In the genomic region with DNA sequence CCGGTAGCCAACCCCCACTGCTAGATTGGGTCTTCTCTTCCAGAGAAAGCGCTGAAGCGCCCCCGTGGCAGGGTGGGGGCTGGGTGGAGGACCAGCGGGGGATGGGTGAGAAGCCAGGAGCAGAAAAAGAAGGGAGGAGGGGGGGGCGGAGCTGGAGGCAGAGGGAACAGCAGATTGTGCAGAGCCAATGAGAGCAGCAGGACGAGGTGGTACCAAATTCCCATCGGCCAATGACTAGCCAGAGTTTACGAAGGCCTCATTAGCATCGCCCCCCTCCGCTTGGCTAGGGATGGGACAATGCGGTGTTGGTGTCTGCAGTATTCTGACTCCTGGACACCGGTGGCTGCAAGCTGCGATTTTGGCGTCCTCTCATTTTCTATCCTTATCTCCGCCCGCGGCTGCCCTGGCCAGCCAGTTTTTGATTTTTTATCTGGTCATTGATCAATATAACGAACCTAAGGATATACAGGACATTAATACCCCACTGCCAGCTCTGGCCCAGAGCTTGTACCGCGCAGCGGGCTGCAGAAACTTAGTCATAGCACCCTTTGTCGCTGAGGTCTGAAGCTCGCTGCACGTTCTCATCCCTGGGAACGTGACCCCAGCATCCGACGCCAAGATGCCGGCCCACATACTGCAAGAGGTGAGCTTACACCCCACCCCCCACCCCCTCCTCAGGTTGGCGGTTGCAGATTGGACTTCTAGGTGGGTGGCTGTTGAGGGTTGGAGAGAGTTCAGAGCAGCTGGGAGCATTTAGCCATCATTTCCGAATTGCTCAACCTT, we compare ENCODE assay signal across 8 mouse cellular contexts. TPM values are rescaled to one million over a fixed set of nuclear protein-coding genes. Genes with fewer than 3 reads are reported as not detected.
DNase-seq lines count a peak whose midpoint lies in the region; ATAC-seq and TF ChIP-seq lines count a peak whose summit lies in the region.

No protein-coding gene starts in this region.

- H3K27me3 ChIP-seq in E14TG2a.4 (ENCODE audit: insufficient read depth, low read length), result no peaks in the 10 kb centered on the region
- H3K27me3 ChIP-seq in forebrain, embryonic 11.5 days (ENCODE audit: control insufficient read depth, insufficient read depth, low read length), result no peaks in the 10 kb centered on the region
- H3K27me3 ChIP-seq in heart, embryonic 16.5 days (ENCODE audit: control insufficient read depth, insufficient read depth, low read length), result no peaks in the 10 kb centered on the region
- H3K27me3 ChIP-seq in liver, embryonic 14.5 days (ENCODE audit: control insufficient read depth, insufficient read depth, low read length), result no peaks in the 10 kb centered on the region
- H3K27me3 ChIP-seq in neural tube, embryonic 11.5 days (ENCODE audit: control insufficient read depth, insufficient read depth, low read length), result no peaks in the 10 kb centered on the region
- H3K27me3 ChIP-seq in stomach, embryonic 16.5 days (ENCODE audit: control insufficient read depth, insufficient read depth, low read length), result no peaks in the 10 kb centered on the region

- ATAC-seq in forebrain, embryonic 11.5 days (replicated peaks; ENCODE audit: low FRiP score), result peak; percentile 97
- ATAC-seq in heart, embryonic 16.5 days (replicated peaks; ENCODE audit: extremely low read depth, insufficient read depth, low FRiP score), result peak; percentile 94
- peak; percentile 92 for ATAC-seq in liver, embryonic 14.5 days (ENCODE audit: insufficient read depth)
- ATAC-seq in neural tube, embryonic 11.5 days (ENCODE audit: insufficient read depth, low FRiP score, low TSS enrichment), result peak; percentile 97
- peak; percentile 93 for ATAC-seq in stomach, embryonic 16.5 days (ENCODE audit: insufficient read depth, low FRiP score)

- peak overlapping the region; percentile 99 for H3K27ac ChIP-seq in forebrain, embryonic 11.5 days (ENCODE audit: low read depth, low read length)
- peak overlapping the region; percentile 98 for H3K27ac ChIP-seq in heart, embryonic 16.5 days (ENCODE audit: low read length)
- peak overlapping the region; percentile 59 for H3K27ac ChIP-seq in liver, embryonic 14.5 days
- H3K27ac ChIP-seq in neural tube, embryonic 11.5 days (ENCODE audit: low read depth, low read length), result peak overlapping the region; percentile 98
- peak overlapping the region; percentile 99 for H3K27ac ChIP-seq in stomach, embryonic 16.5 days (ENCODE audit: low read length)

- peak overlapping the region; percentile 98 for H3K4me3 ChIP-seq in E14TG2a.4 (replicated peaks; ENCODE audit: low read length)
- H3K4me3 ChIP-seq in forebrain, embryonic 11.5 days (ENCODE audit: low read depth, low read length), result peak overlapping the region; percentile 93
- peak overlapping the region; percentile 81 for H3K4me3 ChIP-seq in heart, embryonic 16.5 days (ENCODE audit: low read length)
- peak overlapping the region; percentile 77 to 81 for H3K4me3 ChIP-seq in liver, embryonic 14.5 days (ENCODE audit: insufficient read depth in 1 of 2, low read depth in 2 of 2, low read length in 2 of 2)
- H3K4me3 ChIP-seq in neural tube, embryonic 11.5 days (ENCODE audit: low read depth, low read length), result peak overlapping the region; percentile 68
- peak overlapping the region; percentile 93 for H3K4me3 ChIP-seq in stomach, embryonic 16.5 days (replicated peaks; ENCODE audit: low read length)

- peaks cover 43% of the 10 kb centered on the region for H3K36me3 ChIP-seq in E14TG2a.4 (ENCODE audit: insufficient read depth, low read length)
- peaks cover 15% of the 10 kb centered on the region for H3K36me3 ChIP-seq in forebrain, embryonic 11.5 days (ENCODE audit: control insufficient read depth, insufficient read depth, low read length)
- H3K36me3 ChIP-seq in heart, embryonic 16.5 days (ENCODE audit: control insufficient read depth, insufficient read depth), result peaks cover 26% of the 10 kb centered on the region
- H3K36me3 ChIP-seq in liver, embryonic 14.5 days (replicated peaks; ENCODE audit: control insufficient read depth, insufficient read depth, low read depth), result peaks cover 29% of the 10 kb centered on the region
- H3K36me3 ChIP-seq in neural tube, embryonic 11.5 days (ENCODE audit: control insufficient read depth, insufficient read depth, low read length), result peaks cover 27% of the 10 kb centered on the region
- peaks cover 13% of the 10 kb centered on the region for H3K36me3 ChIP-seq in stomach, embryonic 16.5 days (ENCODE audit: control insufficient read depth, insufficient read depth, low read length)

- no peak for TF ChIP-seq EP300 in liver, embryonic 14.5 days (IDR thresholded peaks at IDR 0.05; ENCODE audit: low read depth)

- DNase-seq in c-Kit-positive CD71-positive TER-119-negative erythroid progenitor cells, embryonic 14.5 days (ENCODE audit: low read depth), result peak; percentile 94
- peak; percentile 98 for DNase-seq in forebrain, embryonic 11.5 days (ENCODE audit: low spot score)
- DNase-seq in kidney, postnatal 36 days, result peak; percentile 86 to 88
- peak; percentile 88 to 93 (median 90) for DNase-seq in liver, embryonic 14.5 days (ENCODE audit: low read depth in 3 of 3, low spot score in 3 of 3)
- peak; percentile 95 for DNase-seq in neural tube, embryonic 11.5 days (ENCODE audit: low spot score)

- H3K9ac ChIP-seq in forebrain, embryonic 11.5 days (ENCODE audit: low read length), result peak overlapping the region; percentile 98
- peak overlapping the region; percentile 91 for H3K9ac ChIP-seq in heart, embryonic 16.5 days (ENCODE audit: low read length)
- peak overlapping the region; percentile 83 for H3K9ac ChIP-seq in liver, embryonic 14.5 days (replicated peaks)
- peak overlapping the region; percentile 93 for H3K9ac ChIP-seq in neural tube, embryonic 11.5 days (ENCODE audit: low read length)
- peak overlapping the region; percentile 98 for H3K9ac ChIP-seq in stomach, embryonic 16.5 days (ENCODE audit: low read length)

- H3K4me2 ChIP-seq in forebrain, embryonic 11.5 days (ENCODE audit: low read depth, low read length, severe bottlenecking), result peak overlapping the region; percentile 93
- peak overlapping the region; percentile 96 for H3K4me2 ChIP-seq in heart, embryonic 16.5 days (ENCODE audit: low read depth, low read length)
- H3K4me2 ChIP-seq in liver, embryonic 14.5 days (ENCODE audit: low read depth), result peak overlapping the region; percentile 89
- H3K4me2 ChIP-seq in neural tube, embryonic 11.5 days (ENCODE audit: low read depth), result peak overlapping the region; percentile 79
- H3K4me2 ChIP-seq in stomach, embryonic 16.5 days (ENCODE audit: low read depth, low read length), result peak overlapping the region; percentile 97

- H3K4me1 ChIP-seq in E14TG2a.4 (replicated peaks; ENCODE audit: low read depth, low read length), result peaks cover 77% of the 10 kb centered on the region
- H3K4me1 ChIP-seq in forebrain, embryonic 11.5 days (replicated peaks; ENCODE audit: control insufficient read depth, insufficient read depth, low read length), result peaks cover 38% of the 10 kb centered on the region
- peaks cover 52% of the 10 kb centered on the region for H3K4me1 ChIP-seq in heart, embryonic 16.5 days (ENCODE audit: control insufficient read depth, insufficient read depth, low read length)
- peaks cover 40 to 59% of the 10 kb centered on the region in 2 experiments for H3K4me1 ChIP-seq in liver, embryonic 14.5 days (replicated peaks; ENCODE audit: control insufficient read depth in 2 of 2, insufficient read depth in 2 of 2, low read length in 1 of 2)
- H3K4me1 ChIP-seq in neural tube, embryonic 11.5 days (ENCODE audit: control insufficient read depth, insufficient read depth, low read length), result peaks cover 44% of the 10 kb centered on the region
- peaks cover 37% of the 10 kb centered on the region for H3K4me1 ChIP-seq in stomach, embryonic 16.5 days (ENCODE audit: control insufficient read depth, insufficient read depth, low read length)

- H3K9me3 ChIP-seq in E14TG2a.4 (ENCODE audit: low read length), result no peaks in the 10 kb centered on the region
- no peaks in the 10 kb centered on the region for H3K9me3 ChIP-seq in forebrain, embryonic 11.5 days (ENCODE audit: control insufficient read depth, low read length)
- H3K9me3 ChIP-seq in heart, embryonic 16.5 days (replicated peaks; ENCODE audit: control insufficient read depth, low read length), result no peaks in the 10 kb centered on the region
- H3K9me3 ChIP-seq in liver, embryonic 14.5 days (ENCODE audit: control insufficient read depth, low read length), result no peaks in the 10 kb centered on the region
- H3K9me3 ChIP-seq in neural tube, embryonic 11.5 days (ENCODE audit: control insufficient read depth, low read length), result no peaks in the 10 kb centered on the region
- H3K9me3 ChIP-seq in stomach, embryonic 16.5 days (replicated peaks; ENCODE audit: control insufficient read depth, low read length), result no peaks in the 10 kb centered on the region

- no peak for TF ChIP-seq CTCF in E14TG2a.4 (conservative IDR thresholded peaks at IDR 0.05; ENCODE audit: low read length)
- peak; percentile 42; the same call in 1 of the 2 replicates for TF ChIP-seq CTCF in liver, embryonic 14.5 days (IDR thresholded peaks at IDR 0.05; ENCODE audit: low read depth)

- WGBS in forebrain, embryonic 11.5 days, result under 1% methylated on average over 30 of the region's 31 CpGs
- WGBS in heart, embryonic 16.5 days, result 0% methylated on average over 30 of the region's 31 CpGs
- WGBS in liver, embryonic 14.5 days (ENCODE audit: insufficient replicate concordance), result under 1% methylated on average over 30 of the region's 31 CpGs
- WGBS in neural tube, embryonic 11.5 days, result 0% methylated on average over 30 of the region's 31 CpGs
- WGBS in stomach, embryonic 16.5 days, result under 1% methylated on average over 31 of the region's 31 CpGs

RNA-seq across cellular contexts. Expression of gene Scd2, which starts 0.5 kb away (rescaled TPM):
- polyA plus RNA-seq in forebrain, embryonic 11.5 days (2014; fragmentation: Nextera tagmentation; extraction: Ambion mirVana), result 433 and 466 TPM in 2 replicates
- 134 and 148 TPM in 2 replicates for polyA plus RNA-seq in heart, embryonic 16.5 days (2015; fragmentation: Nextera tagmentation; extraction: Ambion mirVana)
- 84.0 and 116 TPM in 2 replicates for polyA plus RNA-seq in liver, embryonic 14.5 days (2012; rRNA removed)
- 80.4 and 95.4 TPM in 2 replicates for polyA plus RNA-seq in liver, embryonic 14.5 days (2014; fragmentation: Nextera tagmentation; extraction: Ambion mirVana)
- 413 and 424 TPM in 2 replicates for polyA plus RNA-seq in neural tube, embryonic 11.5 days (2014; fragmentation: Nextera tagmentation; extraction: Ambion mirVana)
- 329 and 336 TPM in 2 replicates for polyA plus RNA-seq in stomach, embryonic 16.5 days (2015; fragmentation: Nextera tagmentation; extraction: Ambion mirVana)

RNA-seq across cellular contexts. Expression of gene Scd4, which starts 38.9 kb away (rescaled TPM):
- polyA plus RNA-seq in forebrain, embryonic 11.5 days (2014; fragmentation: Nextera tagmentation; extraction: Ambion mirVana), result not detected in 2 replicates
- 4.4 and 4.8 TPM in 2 replicates for polyA plus RNA-seq in heart, embryonic 16.5 days (2015; fragmentation: Nextera tagmentation; extraction: Ambion mirVana)
- 0.04 and 0.08 TPM in 2 replicates for polyA plus RNA-seq in liver, embryonic 14.5 days (2012; rRNA removed)
- 0.09 TPM in 1 of 2 replicates, not detected in the other for polyA plus RNA-seq in liver, embryonic 14.5 days (2014; fragmentation: Nextera tagmentation; extraction: Ambion mirVana)
- not detected in 2 replicates for polyA plus RNA-seq in neural tube, embryonic 11.5 days (2014; fragmentation: Nextera tagmentation; extraction: Ambion mirVana)
- polyA plus RNA-seq in stomach, embryonic 16.5 days (2015; fragmentation: Nextera tagmentation; extraction: Ambion mirVana), result 0.14 and 0.39 TPM in 2 replicates

Comparison
In these comparisons a context has a peak if more than half of its experiments do, and no peak if none do; other contexts are left out.
1. Peak in every context shown above with its lines: DNase-seq, ATAC-seq, H3K4me3 ChIP-seq and H3K27ac ChIP-seq.